Mouse (Mus musculus): Measurements from ENCODE around the gene Cntn4. TPM values are rescaled to one million over a fixed set of nuclear protein-coding genes. Genes with fewer than 3 reads are reported as not detected.

The Cntn4 gene
- polyA plus RNA-seq, 2 experiments, result 0.02 TPM; not detected in 1

DNA sequence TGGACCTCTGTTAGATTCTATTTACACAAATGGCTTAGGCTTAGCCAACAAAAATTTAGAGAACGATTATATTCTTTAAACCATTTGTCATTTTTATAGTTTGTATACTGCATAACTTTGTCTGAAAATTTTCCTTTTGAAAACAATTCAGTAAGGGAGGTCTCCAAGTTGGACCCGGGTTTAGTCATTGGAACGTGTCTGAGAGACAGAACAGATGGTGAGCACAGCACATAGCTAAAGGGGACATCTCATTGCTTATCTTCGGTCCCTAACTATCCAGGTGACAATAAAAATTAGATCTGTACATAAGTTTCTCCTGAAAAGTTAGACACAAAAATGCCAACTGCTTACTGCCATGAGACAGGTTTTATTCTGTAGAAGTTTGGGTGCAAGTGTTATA is 420.4 kb downstream of the Cntn4 start:
- H3K36me3 ChIP-seq (replicated peaks; ENCODE audit: control insufficient read depth, insufficient read depth, low read depth), result no peaks in the 10 kb centered on the region
- TF ChIP-seq EP300 (IDR thresholded peaks at IDR 0.05; ENCODE audit: low read depth), result no peak
- TF ChIP-seq CTCF (IDR thresholded peaks at IDR 0.05; ENCODE audit: low read depth), result no peak
- H3K9me3 ChIP-seq (ENCODE audit: control insufficient read depth, low read length), result no peaks in the 10 kb centered on the region
- no peaks in the 10 kb centered on the region for H3K4me1 ChIP-seq (replicated peaks; ENCODE audit: control insufficient read depth in 2 of 2, insufficient read depth in 2 of 2, low read length in 1 of 2)
- 53% methylated on average over 4 of the region's 4 CpGs for WGBS (ENCODE audit: insufficient replicate concordance)
- DNase-seq (ENCODE audit: low read depth in 3 of 3, low spot score in 3 of 3) (no peak), ATAC-seq (ENCODE audit: insufficient read depth) (no peak)
- H3K4me3 ChIP-seq (ENCODE audit: insufficient read depth in 1 of 2, low read depth in 2 of 2, low read length in 2 of 2), result no peak overlapping the region
- no peaks in the 10 kb centered on the region for H3K27me3 ChIP-seq (ENCODE audit: control insufficient read depth, insufficient read depth, low read length)
- no peak overlapping the region for H3K9ac ChIP-seq (replicated peaks)
- H3K4me2 ChIP-seq (ENCODE audit: low read depth), result no peak overlapping the region
- no peak overlapping the region for H3K27ac ChIP-seq

GRCm38 (mm10) chr6:106118523-106119081 is 441.1 kb downstream of the Cntn4 start:
- Histone ChIP-seq H3K36me3 (replicated peaks; ENCODE audit: control insufficient read depth, insufficient read depth, low read depth) (no peaks in the 10 kb centered on the region), H3K9me3 (ENCODE audit: control insufficient read depth, low read length) (no peaks in the 10 kb centered on the region), H3K4me2 (ENCODE audit: low read depth) (no peak overlapping the region), H3K27me3 (ENCODE audit: control insufficient read depth, insufficient read depth, low read length) (no peaks in the 10 kb centered on the region), H3K9ac (replicated peaks) (no peak overlapping the region), H3K4me3 (ENCODE audit: insufficient read depth in 1 of 2, low read depth in 2 of 2, low read length in 2 of 2) (no peak overlapping the region), H3K4me1 (replicated peaks; ENCODE audit: control insufficient read depth in 2 of 2, insufficient read depth in 2 of 2, low read length in 1 of 2) (no peaks in the 10 kb centered on the region), H3K27ac (no peak overlapping the region)
- WGBS (ENCODE audit: insufficient replicate concordance), result 41% methylated on average over 15 of the region's 15 CpGs
- DNase-seq (ENCODE audit: low read depth in 3 of 3, low spot score in 3 of 3), result no peak
- ATAC-seq (ENCODE audit: insufficient read depth), result no peak
- TF ChIP-seq EP300 (IDR thresholded peaks at IDR 0.05; ENCODE audit: low read depth), result no peak

DNA sequence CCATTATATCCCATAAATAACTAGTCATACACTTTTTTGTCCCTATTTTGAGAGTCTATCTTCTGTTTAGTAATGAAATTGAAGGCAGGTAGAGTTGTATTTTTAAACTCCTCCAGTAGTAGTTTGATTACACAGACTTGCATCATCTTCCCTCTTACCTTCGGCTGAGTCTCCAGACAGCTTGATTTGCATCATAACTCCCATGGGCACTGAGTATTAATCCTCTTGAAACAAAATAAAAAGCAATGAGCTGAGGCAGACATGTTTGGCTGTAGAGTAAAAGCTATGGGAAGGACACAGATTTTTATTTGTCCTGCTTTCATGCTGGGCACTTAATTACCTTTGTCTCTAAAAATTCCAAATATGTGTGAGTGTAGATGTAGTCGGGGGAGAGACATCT is 476.1 kb downstream of the Cntn4 start:
- Histone ChIP-seq H3K4me3 (ENCODE audit: insufficient read depth in 1 of 2, low read depth in 2 of 2, low read length in 2 of 2) (no peak overlapping the region), H3K27me3 (ENCODE audit: control insufficient read depth, insufficient read depth, low read length) (no peaks in the 10 kb centered on the region), H3K36me3 (replicated peaks; ENCODE audit: control insufficient read depth, insufficient read depth, low read depth) (no peaks in the 10 kb centered on the region), H3K4me1 (replicated peaks; ENCODE audit: control insufficient read depth in 2 of 2, insufficient read depth in 2 of 2, low read length in 1 of 2) (no peaks in the 10 kb centered on the region), H3K9ac (replicated peaks) (no peak overlapping the region), H3K4me2 (ENCODE audit: low read depth) (no peak overlapping the region), H3K27ac (no peak overlapping the region), H3K9me3 (ENCODE audit: control insufficient read depth, low read length) (no peaks in the 10 kb centered on the region)
- TF ChIP-seq EP300 (IDR thresholded peaks at IDR 0.05; ENCODE audit: low read depth) (no peak), CTCF (IDR thresholded peaks at IDR 0.05; ENCODE audit: low read depth) (no peak)
- DNase-seq (ENCODE audit: low read depth in 3 of 3, low spot score in 3 of 3) (no peak), ATAC-seq (ENCODE audit: insufficient read depth) (no peak)
- 52% methylated on average over 2 of the region's 2 CpGs for WGBS (ENCODE audit: insufficient replicate concordance)

DNA sequence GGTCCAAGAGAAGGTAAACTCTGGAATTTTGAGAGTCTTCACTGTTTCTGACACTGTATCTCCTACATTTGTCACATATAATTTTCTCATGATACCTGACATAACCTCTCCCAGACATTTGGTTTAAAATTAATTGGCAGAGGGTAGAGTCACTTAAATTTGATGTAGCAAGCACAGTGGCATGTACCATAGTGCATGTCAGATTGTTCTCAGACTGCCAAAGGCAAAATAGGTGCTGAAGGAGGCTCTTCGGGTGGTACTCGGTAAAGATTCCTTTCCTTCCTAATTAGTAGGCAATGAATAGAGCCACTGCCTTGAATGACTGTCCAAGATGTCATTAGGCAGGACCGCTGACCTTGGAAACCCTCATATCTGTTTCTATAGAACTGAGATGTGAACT is 477.9 kb downstream of the Cntn4 start:
- Histone ChIP-seq H3K4me1 (replicated peaks; ENCODE audit: control insufficient read depth in 2 of 2, insufficient read depth in 2 of 2, low read length in 1 of 2) (no peaks in the 10 kb centered on the region), H3K9me3 (ENCODE audit: control insufficient read depth, low read length) (no peaks in the 10 kb centered on the region), H3K4me2 (ENCODE audit: low read depth) (no peak overlapping the region), H3K27ac (no peak overlapping the region), H3K27me3 (ENCODE audit: control insufficient read depth, insufficient read depth, low read length) (no peaks in the 10 kb centered on the region), H3K36me3 (replicated peaks; ENCODE audit: control insufficient read depth, insufficient read depth, low read depth) (no peaks in the 10 kb centered on the region), H3K9ac (replicated peaks) (no peak overlapping the region), H3K4me3 (ENCODE audit: insufficient read depth in 1 of 2, low read depth in 2 of 2, low read length in 2 of 2) (no peak overlapping the region)
- no peak for DNase-seq (ENCODE audit: low read depth in 3 of 3, low spot score in 3 of 3)
- TF ChIP-seq CTCF (IDR thresholded peaks at IDR 0.05; ENCODE audit: low read depth) (no peak), EP300 (IDR thresholded peaks at IDR 0.05; ENCODE audit: low read depth) (no peak)
- WGBS (ENCODE audit: insufficient replicate concordance), result 81% methylated on average over 3 of the region's 3 CpGs
- ATAC-seq (ENCODE audit: insufficient read depth), result no peak

DNA sequence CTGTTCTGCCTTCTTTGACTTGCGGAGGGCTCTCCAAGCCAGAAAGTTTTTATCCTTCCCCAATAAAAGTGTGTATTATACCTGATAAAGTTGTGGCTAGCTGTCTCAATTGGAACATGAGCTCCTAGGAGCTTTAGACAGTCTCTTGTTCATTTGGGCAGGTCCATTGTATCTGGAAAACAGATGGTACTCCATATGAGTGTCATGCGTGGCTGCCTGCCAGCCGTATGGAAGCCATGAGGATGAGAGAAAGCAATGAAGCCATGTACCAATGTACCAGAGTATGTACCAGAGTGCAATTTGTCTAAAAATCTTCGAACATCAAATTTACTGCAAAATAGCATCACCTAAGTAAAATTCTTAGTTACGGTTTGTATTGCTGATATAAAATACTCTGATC is 500.1 kb downstream of the Cntn4 start:
- no peak for TF ChIP-seq EP300 (IDR thresholded peaks at IDR 0.05; ENCODE audit: low read depth)
- TF ChIP-seq CTCF (IDR thresholded peaks at IDR 0.05; ENCODE audit: low read depth), result no peak
- H3K27ac ChIP-seq, result no peak overlapping the region
- 71% methylated on average over 5 of the region's 5 CpGs for WGBS (ENCODE audit: insufficient replicate concordance)
- no peak overlapping the region for H3K4me2 ChIP-seq (ENCODE audit: low read depth)
- H3K4me1 ChIP-seq (replicated peaks; ENCODE audit: control insufficient read depth in 2 of 2, insufficient read depth in 2 of 2, low read length in 1 of 2), result no peaks in the 10 kb centered on the region
- H3K9me3 ChIP-seq (ENCODE audit: control insufficient read depth, low read length), result no peaks in the 10 kb centered on the region
- no peak overlapping the region for H3K4me3 ChIP-seq (ENCODE audit: insufficient read depth in 1 of 2, low read depth in 2 of 2, low read length in 2 of 2)
- no peak for DNase-seq (ENCODE audit: low read depth in 3 of 3, low spot score in 3 of 3)
- no peaks in the 10 kb centered on the region for H3K27me3 ChIP-seq (ENCODE audit: control insufficient read depth, insufficient read depth, low read length)
- no peak for ATAC-seq (ENCODE audit: insufficient read depth)
- H3K9ac ChIP-seq (replicated peaks), result no peak overlapping the region
- no peaks in the 10 kb centered on the region for H3K36me3 ChIP-seq (replicated peaks; ENCODE audit: control insufficient read depth, insufficient read depth, low read depth)

All from liver, embryonic 14.5 days (tissue).